Mouse (Mus musculus) MEL (cell line): ENCODE data around the gene Angptl8. TPM values are rescaled to one million over a fixed set of nuclear protein-coding genes. Genes with fewer than 3 reads are reported as not detected.
"Not testable (repeated sequence)": the region's sequence is repeated elsewhere in the genome, so short reads cannot be mapped to it uniquely, and the experiment has no call there.

Experiments
- DNase-seq: peaks from one replicate; pipeline ENCODE4 v3.0.0; 2011; ENCODE audit warnings: low read depth, low spot score
- H3K27ac ChIP-seq: 2 replicates; pipeline ENCODE4 v1.5.1; 2012; ENCODE audit warnings: low read depth, mild to moderate bottlenecking, control low read depth, low read length, moderate library complexity; ENCODE audit not compliant: control insufficient read depth
- H3K27me3 ChIP-seq, 2 experiments: fragments of 150-350 bp in 1 of 2; sonication (generic) in 1 of 2; 2 replicates each; pipeline ENCODE4 v1.6.1; 2012; ENCODE audit warnings: low read length in 2 of 2, mild to moderate bottlenecking in 2 of 2, improper control_type of control experiment in 1 of 2, moderate library complexity in 1 of 2; ENCODE audit not compliant: insufficient read depth in 2 of 2, control insufficient read depth in 1 of 2
- H3K36me3 ChIP-seq, 2 experiments: 2 replicates each; pipeline ENCODE4 v1.6.1; 2012 to 2014; ENCODE audit warnings: low read length in 2 of 2, improper control_type of control experiment in 1 of 2, inconsistent platforms in 1 of 2, mild to moderate bottlenecking in 1 of 2; ENCODE audit not compliant: insufficient read depth in 2 of 2, control insufficient read depth in 1 of 2
- H3K4me1 ChIP-seq, 2 experiments: fragments of 150-350 bp in 1 of 2; sonication (generic) in 1 of 2; 2 replicates each; pipeline ENCODE4 v1.6.1; 2012; ENCODE audit warnings: low read length in 2 of 2, improper control_type of control experiment in 1 of 2, mild to moderate bottlenecking in 1 of 2; ENCODE audit not compliant: insufficient read depth in 2 of 2, control insufficient read depth in 1 of 2
- H3K4me3 ChIP-seq, 2 experiments: fragments of 150-350 bp in 1 of 2; sonication (generic) in 1 of 2; 2 replicates each; pipeline ENCODE4 v1.5.1; 2012; ENCODE audit warnings: low read depth in 2 of 2, low read length in 2 of 2, mild to moderate bottlenecking in 2 of 2, moderate library complexity in 2 of 2, control low read depth in 1 of 2, improper control_type of control experiment in 1 of 2; ENCODE audit not compliant: control insufficient read depth in 1 of 2, insufficient read depth in 1 of 2
- H3K79me2 ChIP-seq: 2 replicates; pipeline ENCODE4 v1.6.1; 2012; ENCODE audit warnings: mild to moderate bottlenecking, low read length, moderate library complexity; ENCODE audit not compliant: control insufficient read depth, poor library complexity, insufficient read depth
- H3K9ac ChIP-seq: 2 replicates; pipeline ENCODE4 v1.6.1; 2012; ENCODE audit warnings: low read depth, mild to moderate bottlenecking, control low read depth, low read length, moderate library complexity; ENCODE audit not compliant: control insufficient read depth, poor library complexity, severe bottlenecking
- H3K9me3 ChIP-seq: fragments of 150-350 bp; sonication (generic); replicated peaks from 2 replicates; pipeline ENCODE4 v1.6.1; 2012; ENCODE audit warnings: mild to moderate bottlenecking, low read length, improper control_type of control experiment, moderate library complexity; ENCODE audit not compliant: insufficient read depth
- CHD1 ChIP-seq: IDR thresholded peaks from 2 replicates; pipeline ENCODE4 v1.6.1; 2012; ENCODE audit warnings: low read depth, mild to moderate bottlenecking, inconsistent platforms, low read length, improper control_type of control experiment
- CTCF ChIP-seq, 3 experiments: IDR thresholded peaks in 2 of 3; conservative IDR thresholded peaks in 1 of 3; 2 replicates each; pipeline ENCODE4 v1.5.1; 2011 to 2012; ENCODE audit warnings: low read length in 3 of 3, low read depth in 2 of 3, mild to moderate bottlenecking in 2 of 3, improper control_type of control experiment in 1 of 3, inconsistent platforms in 1 of 3, mixed read lengths in 1 of 3, moderate library complexity in 1 of 3; ENCODE audit not compliant: control insufficient read depth in 1 of 3, insufficient read depth in 1 of 3, poor library complexity in 1 of 3, severe bottlenecking in 1 of 3
- E2F4 ChIP-seq: IDR thresholded peaks from 2 replicates; pipeline ENCODE4 v1.6.1; 2011; ENCODE audit warnings: low read depth, low read length, improper control_type of control experiment, borderline replicate concordance
- EP300 ChIP-seq, 2 experiments: IDR thresholded peaks; 2 replicates each; pipeline ENCODE4 v1.6.1; 2011; ENCODE audit warnings: improper control_type of control experiment in 2 of 2, low read length in 2 of 2, low read depth in 1 of 2, mild to moderate bottlenecking in 1 of 2
- ETS1 ChIP-seq: IDR thresholded peaks from 2 replicates; pipeline ENCODE4 v1.6.1; 2012; ENCODE audit warnings: low read depth, mild to moderate bottlenecking, inconsistent platforms, low read length, improper control_type of control experiment, moderate library complexity
- GABPA ChIP-seq: IDR thresholded peaks from 2 replicates; pipeline ENCODE4 v1.6.1; 2012; ENCODE audit warnings: low read depth, mild to moderate bottlenecking, inconsistent platforms, low read length, improper control_type of control experiment, moderate library complexity
- GATA1 ChIP-seq: IDR thresholded peaks from 2 replicates; pipeline ENCODE4 v1.6.1; 2011; ENCODE audit warnings: low read depth, low read length, improper control_type of control experiment
- HCFC1 ChIP-seq: IDR thresholded peaks from 2 replicates; pipeline ENCODE4 v1.6.1; 2012; ENCODE audit warnings: low read depth, mild to moderate bottlenecking, inconsistent platforms, low read length, improper control_type of control experiment, moderate library complexity
- MAX ChIP-seq: IDR thresholded peaks from 2 replicates; pipeline ENCODE4 v1.6.1; 2011; ENCODE audit warnings: low read length, improper control_type of control experiment
- MEF2A ChIP-seq: IDR thresholded peaks from 2 replicates; pipeline ENCODE4 v1.6.1; 2014; ENCODE audit warnings: low read depth, mild to moderate bottlenecking, inconsistent platforms, low read length, improper control_type of control experiment; ENCODE audit not compliant: poor library complexity, insufficient replicate concordance, severe bottlenecking; ENCODE audit errors: extremely low read depth
- MXI1 ChIP-seq: IDR thresholded peaks from 2 replicates; pipeline ENCODE4 v1.6.1; 2011; ENCODE audit warnings: mild to moderate bottlenecking, low read depth, low read length, improper control_type of control experiment
- POLR2AphosphoS5 ChIP-seq: IDR thresholded peaks from 2 replicates; pipeline ENCODE4 v1.6.1; 2012; ENCODE audit warnings: low read depth, borderline replicate concordance, mild to moderate bottlenecking, inconsistent platforms, low read length, moderate library complexity, mixed read lengths
- TBP ChIP-seq: IDR thresholded peaks from 2 replicates; pipeline ENCODE4 v1.8.0; 2011; ENCODE audit warnings: low read depth, low read length, improper control_type of control experiment
- TCF12 ChIP-seq: IDR thresholded peaks from 2 replicates; pipeline ENCODE4 v1.6.1; 2014; ENCODE audit warnings: low read depth, mild to moderate bottlenecking, inconsistent platforms, low read length, improper control_type of control experiment, moderate library complexity
- UBTF ChIP-seq: IDR thresholded peaks from 2 replicates; pipeline ENCODE4 v1.6.1; 2012; ENCODE audit warnings: low read depth, mild to moderate bottlenecking, inconsistent platforms, low read length, improper control_type of control experiment, moderate library complexity, borderline replicate concordance; ENCODE audit not compliant: insufficient read depth
- USF1 ChIP-seq: IDR thresholded peaks from 2 replicates; pipeline ENCODE4 v1.6.1; 2014; ENCODE audit warnings: low read depth, mild to moderate bottlenecking, inconsistent platforms, low read length, improper control_type of control experiment, moderate library complexity
- USF2 ChIP-seq, 2 experiments: IDR thresholded peaks; 2 replicates each; pipeline ENCODE4 v1.6.1; 2011 to 2012; ENCODE audit warnings: improper control_type of control experiment in 2 of 2, low read length in 2 of 2, borderline replicate concordance in 1 of 2, inconsistent platforms in 1 of 2, low read depth in 1 of 2, mild to moderate bottlenecking in 1 of 2; ENCODE audit not compliant: insufficient read depth in 1 of 2
- ZKSCAN1 ChIP-seq: IDR thresholded peaks from 2 replicates; pipeline ENCODE4 v1.6.1; 2012; ENCODE audit warnings: low read depth, mild to moderate bottlenecking, inconsistent platforms, low read length, improper control_type of control experiment, moderate library complexity
- ZMIZ1 ChIP-seq: IDR thresholded peaks from 2 replicates; pipeline ENCODE4 v1.6.1; 2012; ENCODE audit warnings: low read depth, mild to moderate bottlenecking, inconsistent platforms, low read length, improper control_type of control experiment, moderate library complexity
- ZNF384 ChIP-seq: IDR thresholded peaks from 2 replicates; pipeline ENCODE4 v1.6.1; 2012; ENCODE audit warnings: low read depth, mild to moderate bottlenecking, inconsistent platforms, low read length, improper control_type of control experiment
- polyA plus RNA-seq, 2 experiments: library from polyadenylated mRNA; stranded (reverse) in 1 of 2; unstranded in 1 of 2; fragments of >175 nt in 1 of 2; fragments of >200 nt in 1 of 2; gene quantifications; 2 replicates each; pipeline versions ENCODE4 v1.2.1 to v1.2.4; 2012; ENCODE audit warnings: low replicate concordance in 2 of 2, low read depth in 1 of 2; ENCODE audit not compliant: insufficient read length in 2 of 2, insufficient read depth in 1 of 2, missing spikeins in 1 of 2
- total RNA-seq: library from RNA; depleted of rRNA; stranded (reverse); fragments of 300-350 nt; gene quantifications from 2 replicates; pipeline ENCODE4 v1.2.3, GENCODE M21; 2012

Angptl8 gene
- total and polyA plus RNA-seq, 3 experiments, result 0.25 TPM; not detected in 2

DNA sequence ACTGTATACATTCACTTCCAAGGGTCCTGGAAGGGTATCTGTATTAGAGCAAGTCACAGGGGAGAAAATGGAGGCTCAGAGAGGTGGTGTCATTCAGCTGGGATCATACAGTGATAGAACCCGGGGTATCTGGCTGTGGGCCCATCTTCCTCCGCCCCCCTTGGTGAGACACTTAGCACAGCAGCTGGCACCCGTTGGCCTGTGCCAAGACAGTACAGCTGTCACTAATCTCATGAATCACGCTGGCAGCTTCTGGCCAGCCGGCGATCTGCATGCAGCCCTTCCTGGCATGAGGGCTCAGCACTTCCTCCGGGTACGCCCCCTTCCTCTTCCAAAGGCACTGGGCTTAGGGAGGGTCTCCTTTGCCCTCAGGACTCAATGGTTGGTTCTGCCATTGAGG, 42.7 kb upstream of the Angptl8 start:
- H3K9ac ChIP-seq, result no peak overlapping the region
- no peaks in the 10 kb centered on the region for H3K27me3 ChIP-seq
- H3K9me3 ChIP-seq, result no peaks in the 10 kb centered on the region
- no peak overlapping the region for H3K27ac ChIP-seq
- H3K36me3 ChIP-seq, result no peaks in the 10 kb centered on the region
- H3K4me3 ChIP-seq, result no peak overlapping the region
- TF ChIP-seq ETS1, result peak; percentile 77
- TF ChIP-seq GABPA, result no peak
- TF ChIP-seq MXI1, result 0 out of 2 replicates have a peak, but pooled peaks have one; percentile 14
- DNase-seq, result no peak
- peaks cover 0 to 5% of the 10 kb centered on the region in 2 experiments; a peak in 2 of 4 replicates for H3K4me1 ChIP-seq
- no peaks in the 10 kb centered on the region for H3K79me2 ChIP-seq

DNA sequence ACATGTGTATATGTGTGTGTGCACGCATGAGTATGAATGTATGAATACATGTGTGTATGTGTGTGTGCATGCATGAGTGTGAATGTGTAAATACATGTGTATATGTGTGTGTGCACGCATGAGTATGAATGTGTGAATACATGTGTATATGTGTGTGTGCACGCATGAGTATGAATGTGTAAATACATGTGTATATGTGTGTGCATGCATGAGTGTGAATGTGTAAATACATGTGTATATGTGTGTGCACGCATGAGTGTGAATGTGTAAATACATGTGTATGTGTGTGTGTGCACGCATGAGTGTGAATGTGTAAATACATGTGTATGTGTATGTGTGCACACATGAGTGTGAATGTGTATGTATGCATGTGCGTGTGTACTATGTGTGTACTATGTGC, 41.8 kb upstream of the Angptl8 start:
- H3K27me3 ChIP-seq, H3K36me3 ChIP-seq, DNase-seq, H3K79me2 ChIP-seq, H3K27ac ChIP-seq, H3K9me3 ChIP-seq, H3K4me1 ChIP-seq, H3K9ac ChIP-seq, H3K4me3 ChIP-seq: not testable (repeated sequence)
- TF ChIP-seq POLR2AphosphoS5, result peak; percentile 95; the same call in 1 of the 2 replicates

DNA sequence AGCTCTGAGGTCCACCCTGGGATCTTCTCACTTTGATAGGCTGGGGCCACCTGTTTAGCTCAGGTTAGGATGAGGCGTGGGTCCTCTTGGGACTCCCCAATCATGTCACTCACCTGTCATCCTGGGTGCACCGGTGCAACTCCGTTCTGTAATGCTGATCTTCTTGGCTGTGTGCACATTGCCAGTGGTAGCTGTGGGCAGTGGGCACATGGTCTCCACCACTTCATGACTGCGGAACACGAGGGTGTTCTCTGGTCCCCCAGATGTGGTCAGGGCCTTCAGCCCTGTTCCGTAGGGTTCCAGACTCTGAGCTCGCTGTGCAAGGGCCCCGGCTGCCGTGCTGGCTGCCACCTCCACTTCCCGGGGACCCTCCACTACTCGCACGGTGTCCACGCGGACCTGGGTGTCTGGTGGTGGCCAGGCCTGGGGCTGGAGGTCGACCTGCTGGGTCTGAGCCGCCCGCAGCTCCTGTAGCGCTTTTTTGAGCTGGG, 40.9 kb upstream of the Angptl8 start:
- H3K27me3 ChIP-seq, result no peaks in the 10 kb centered on the region
- H3K9ac ChIP-seq, result no peak overlapping the region
- H3K27ac ChIP-seq, result no peak overlapping the region
- no peak overlapping the region for H3K4me3 ChIP-seq
- H3K4me1 ChIP-seq, result peaks cover 4 to 7% of the 10 kb centered on the region in 2 experiments; a peak in 3 of 4 replicates
- no peaks in the 10 kb centered on the region; the same call in 1 of the 2 replicates for H3K79me2 ChIP-seq
- DNase-seq, result no peak
- no peaks in the 10 kb centered on the region for H3K36me3 ChIP-seq
- no peaks in the 10 kb centered on the region for H3K9me3 ChIP-seq
- TF ChIP-seq HCFC1 (no peak), UBTF (no peak), MEF2A (no peak)

DNA sequence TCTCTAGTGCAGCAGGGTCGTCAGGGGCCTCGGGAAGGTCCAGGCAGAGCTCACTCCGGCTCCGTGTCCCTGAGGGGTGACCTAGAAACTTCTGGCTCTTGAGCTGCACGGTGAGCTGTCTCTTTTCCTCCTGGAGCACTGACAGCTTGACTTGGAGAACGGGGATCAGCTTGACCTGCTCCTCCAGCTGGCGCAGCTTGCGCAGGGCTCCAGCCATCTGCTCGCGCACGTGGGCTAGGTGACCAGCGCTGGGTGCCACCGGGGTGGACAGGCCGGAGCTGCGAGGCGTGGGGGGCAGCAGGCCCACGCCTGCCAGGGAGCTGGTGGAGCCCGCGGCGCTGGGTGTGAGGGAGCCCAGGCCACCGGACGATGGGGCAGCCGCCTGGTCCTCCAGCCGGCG, 40.4 kb upstream of the Angptl8 start:
- Histone ChIP-seq H3K9ac (no peak overlapping the region), H3K4me1 (peaks cover 4 to 7% of the 10 kb centered on the region in 2 experiments; a peak in 3 of 4 replicates), H3K4me3 (no peak overlapping the region), H3K9me3 (no peaks in the 10 kb centered on the region), H3K79me2 (no peaks in the 10 kb centered on the region; the same call in 1 of the 2 replicates), H3K27ac (no peak overlapping the region), H3K36me3 (no peaks in the 10 kb centered on the region), H3K27me3 (no peaks in the 10 kb centered on the region)
- no peak for DNase-seq
- TF ChIP-seq USF1, result no peak
- TF ChIP-seq ZMIZ1, result no peak
- no peak for TF ChIP-seq ZKSCAN1
- no peak for TF ChIP-seq ZNF384
- TF ChIP-seq MAX, result no peak
- no peak for TF ChIP-seq TCF12
- no peak for TF ChIP-seq CTCF (IDR thresholded peaks at IDR 0.05 in 2 of 3, conservative IDR thresholded peaks at IDR 0.05 in 1 of 3; ENCODE audit: control insufficient read depth in 1 of 3, insufficient read depth in 1 of 3, low read depth in 2 of 3, low read length in 3 of 3, poor library complexity in 1 of 3, severe bottlenecking in 1 of 3)
- TF ChIP-seq MEF2A, result no peak
- TF ChIP-seq CHD1, result no peak
- TF ChIP-seq GATA1, result no peak
- TF ChIP-seq E2F4, result no peak
- TF ChIP-seq USF2 (IDR thresholded peaks at IDR 0.05; ENCODE audit: borderline replicate concordance in 1 of 2, insufficient read depth in 1 of 2, low read depth in 1 of 2, low read length in 2 of 2), result no peak
- TF ChIP-seq TBP, result no peak
- no peak for TF ChIP-seq EP300 (IDR thresholded peaks at IDR 0.05; ENCODE audit: low read depth in 1 of 2, low read length in 2 of 2)
